In the genomic region with DNA sequence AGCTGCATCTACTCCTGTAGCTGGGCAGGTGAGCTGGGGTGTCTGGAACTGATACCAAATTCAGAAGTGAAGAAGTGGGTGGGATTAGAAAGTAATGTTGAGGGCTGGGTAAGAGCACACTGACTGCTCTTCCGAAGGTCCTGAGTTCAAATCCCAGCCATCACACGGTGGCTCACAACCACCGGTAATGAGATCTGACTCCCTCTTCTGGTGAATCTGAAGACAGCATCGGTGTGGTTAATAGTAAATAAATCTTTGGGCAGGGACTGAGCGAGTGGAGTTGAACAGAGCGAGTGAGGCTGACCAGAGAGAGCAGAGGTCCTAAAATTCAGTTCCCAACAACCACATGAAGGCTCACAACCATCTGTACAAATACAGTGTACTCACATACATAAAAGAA, we compare ENCODE assay signal across 20 mouse cellular contexts. TPM values are rescaled to one million over a fixed set of nuclear protein-coding genes. Genes with fewer than 3 reads are reported as not detected.
DNase-seq lines count a peak whose midpoint lies in the region; ATAC-seq and TF ChIP-seq lines count a peak whose summit lies in the region.
"Had no signal": no experiment of that assay in that cellular context is flagged by ENCODE, and none has a peak within 500 bp of the region (broad histone marks: within the 10 kb centered on the region; RNA-seq: fewer than 3 reads in every experiment).

No protein-coding gene starts in this region.

- 77% methylated on average over 6 of the region's 6 CpGs for WGBS in hindbrain, postnatal 0 days
- WGBS in hindbrain, embryonic 11.5 days, result 76% methylated on average over 6 of the region's 6 CpGs

- TF ChIP-seq POLR2A in MEL (IDR thresholded peaks at IDR 0.05; ENCODE audit: control insufficient read depth in 1 of 2, insufficient read depth in 1 of 2, low read depth in 1 of 2, low read length in 2 of 2, poor library complexity in 1 of 2), result no peak
- no peak for TF ChIP-seq POLR2A in brain, embryonic 14.5 days (IDR thresholded peaks at IDR 0.05; ENCODE audit: borderline replicate concordance, extremely low read depth, insufficient read depth, insufficient read length, poor library complexity, severe bottlenecking)

- no peak for ATAC-seq in hindbrain, postnatal 0 days
- no peak for ATAC-seq in hindbrain, embryonic 11.5 days (ENCODE audit: low FRiP score)
- ATAC-seq: forebrain, embryonic 15.5 days had no signal

- H3K27me3 ChIP-seq in hindbrain, postnatal 0 days (ENCODE audit: insufficient read depth, low read length), result no peaks in the 10 kb centered on the region
- peaks cover 42% of the 10 kb centered on the region for H3K27me3 ChIP-seq in hindbrain, embryonic 11.5 days (ENCODE audit: control insufficient read depth, insufficient read depth, low read length)
- no peaks in the 10 kb centered on the region for H3K27me3 ChIP-seq in MEL (ENCODE audit: control insufficient read depth in 1 of 2, insufficient read depth in 2 of 2, low read length in 2 of 2)
- H3K27me3 ChIP-seq: CH12.LX had no signal

- H3K9ac ChIP-seq in hindbrain, postnatal 0 days (replicated peaks; ENCODE audit: low read length), result no peak overlapping the region
- H3K9ac ChIP-seq in hindbrain, embryonic 11.5 days (ENCODE audit: low read depth, low read length), result no peak overlapping the region
- H3K9ac ChIP-seq in MEL (ENCODE audit: control insufficient read depth, low read depth, low read length, poor library complexity, severe bottlenecking), result no peak overlapping the region
- H3K9ac ChIP-seq: embryonic facial prominence, embryonic 15.5 days; forebrain, embryonic 15.5 days; heart, embryonic 15.5 days; hindbrain, embryonic 14.5 days had no signal

- DNase-seq in hindbrain, postnatal 0 days (ENCODE audit: low spot score), result no peak
- no peak for DNase-seq in hindbrain, embryonic 11.5 days (ENCODE audit: low spot score)
- no peak for DNase-seq in left cerebral cortex, adult 2 months (ENCODE audit: extremely low spot score in 1 of 2, low spot score in 2 of 2)
- DNase-seq in left cerebral cortex, postnatal 4 days, result no peak
- DNase-seq in MEL (ENCODE audit: low read depth, low spot score), result no peak
- DNase-seq in brain, embryonic 14.5 days (ENCODE audit: low read depth), result no peak
- no peak for DNase-seq in Muller cell, postnatal 12 days (ENCODE audit: inconsistent ontology term)
- DNase-seq: adrenal gland, postnatal 10 days; cerebellum, adult 18-20 months; gastrocnemius, postnatal 10 days; heart, adult 2 months; heart, postnatal 14 days had no signal

- no peak overlapping the region for H3K27ac ChIP-seq in hindbrain, postnatal 0 days
- no peak overlapping the region for H3K27ac ChIP-seq in hindbrain, embryonic 11.5 days (ENCODE audit: low read depth, low read length)
- no peak overlapping the region for H3K27ac ChIP-seq in left cerebral cortex, adult 2 months
- H3K27ac ChIP-seq in MEL (ENCODE audit: control insufficient read depth, low read depth, low read length), result no peak overlapping the region
- H3K27ac ChIP-seq: embryonic facial prominence, embryonic 15.5 days; forebrain, embryonic 10.5 days; forebrain, embryonic 15.5 days; heart, adult 2 months; heart, embryonic 15.5 days; hindbrain, embryonic 14.5 days had no signal

- no peak overlapping the region for H3K4me2 ChIP-seq in hindbrain, postnatal 0 days (ENCODE audit: low read depth, low read length)
- H3K4me2 ChIP-seq in hindbrain, embryonic 11.5 days (replicated peaks; ENCODE audit: low read depth, low read length), result no peak overlapping the region
- H3K4me2 ChIP-seq: embryonic facial prominence, embryonic 15.5 days; forebrain, embryonic 15.5 days; heart, embryonic 11.5 days; heart, embryonic 15.5 days; hindbrain, embryonic 14.5 days had no signal

- peak; percentile 37 for TF ChIP-seq CTCF in hindbrain, postnatal 0 days (IDR thresholded peaks at IDR 0.05; ENCODE audit: low read depth)
- TF ChIP-seq CTCF in left cerebral cortex, adult 2 months (IDR thresholded peaks at IDR 0.05), result peak; percentile 30
- peak in 2 of 3 experiments; percentile 3 to 42; a peak in 2 of 6 replicates for TF ChIP-seq CTCF in MEL (IDR thresholded peaks at IDR 0.05 in 2 of 3, conservative IDR thresholded peaks at IDR 0.05 in 1 of 3; ENCODE audit: control insufficient read depth in 1 of 3, insufficient read depth in 1 of 3, low read depth in 2 of 3, low read length in 3 of 3, poor library complexity in 1 of 3, severe bottlenecking in 1 of 3)
- peak; percentile 10; the same call in 1 of the 2 replicates for TF ChIP-seq CTCF in brain, embryonic 14.5 days (IDR thresholded peaks at IDR 0.05; ENCODE audit: borderline replicate concordance, extremely low read depth, insufficient read depth, insufficient read length)

- TF ChIP-seq RAD21 in MEL (IDR thresholded peaks at IDR 0.05; ENCODE audit: low read depth, low read length), result no peak; the same call in none of the 2 replicates

- H3K4me3 ChIP-seq in hindbrain, postnatal 0 days (ENCODE audit: low read length), result no peak overlapping the region
- no peak overlapping the region for H3K4me3 ChIP-seq in hindbrain, embryonic 11.5 days (ENCODE audit: low read depth, low read length)
- no peak overlapping the region for H3K4me3 ChIP-seq in left cerebral cortex, adult 2 months
- no peak overlapping the region for H3K4me3 ChIP-seq in MEL (ENCODE audit: control insufficient read depth in 1 of 2, insufficient read depth in 1 of 2, low read depth in 2 of 2, low read length in 2 of 2)
- H3K4me3 ChIP-seq: embryonic facial prominence, embryonic 15.5 days; erythroblast, embryonic 14.5 days; forebrain, embryonic 10.5 days; forebrain, embryonic 15.5 days; heart, adult 2 months; heart, embryonic 15.5 days had no signal

- no peak for TF ChIP-seq EP300 in MEL (IDR thresholded peaks at IDR 0.05; ENCODE audit: low read depth in 1 of 2, low read length in 2 of 2)

- H3K36me3 ChIP-seq in hindbrain, postnatal 0 days (ENCODE audit: insufficient read depth, low read length), result peaks cover 23% of the 10 kb centered on the region; the same call in 1 of the 2 replicates
- no peaks in the 10 kb centered on the region for H3K36me3 ChIP-seq in hindbrain, embryonic 11.5 days (ENCODE audit: control insufficient read depth, insufficient read depth, low read length)
- peaks cover 0 to 3% of the 10 kb centered on the region in 2 experiments; a peak in 1 of 4 replicates for H3K36me3 ChIP-seq in MEL (ENCODE audit: control insufficient read depth in 1 of 2, insufficient read depth in 2 of 2, low read length in 2 of 2)
- H3K36me3 ChIP-seq: embryonic facial prominence, embryonic 15.5 days; forebrain, embryonic 10.5 days; heart, embryonic 15.5 days had no signal

- intact Hi-C loops in left cerebral cortex, adult 2 months (cut with DNase I), result no loop called here
- intact Hi-C loops in left cerebral cortex, postnatal 4 days (cut with DNase I), result no loop called here

- no peaks in the 10 kb centered on the region for H3K9me3 ChIP-seq in hindbrain, postnatal 0 days (ENCODE audit: low read length)
- no peaks in the 10 kb centered on the region for H3K9me3 ChIP-seq in hindbrain, embryonic 11.5 days (ENCODE audit: control insufficient read depth, low read length)
- H3K9me3 ChIP-seq in MEL (replicated peaks; ENCODE audit: insufficient read depth, low read length), result no peaks in the 10 kb centered on the region
- H3K9me3 ChIP-seq: embryonic facial prominence, embryonic 15.5 days; forebrain, embryonic 10.5 days; forebrain, embryonic 15.5 days; heart, embryonic 15.5 days had no signal

- H3K79me2 ChIP-seq in MEL (ENCODE audit: control insufficient read depth, insufficient read depth, low read length, poor library complexity), result no peaks in the 10 kb centered on the region

- peaks cover 9% of the 10 kb centered on the region for H3K4me1 ChIP-seq in hindbrain, postnatal 0 days (ENCODE audit: insufficient read depth, low read length)
- peaks cover 6% of the 10 kb centered on the region for H3K4me1 ChIP-seq in hindbrain, embryonic 11.5 days (replicated peaks; ENCODE audit: control insufficient read depth, insufficient read depth, low read length)
- no peaks in the 10 kb centered on the region for H3K4me1 ChIP-seq in MEL (ENCODE audit: control insufficient read depth in 1 of 2, insufficient read depth in 2 of 2, low read length in 2 of 2)

RNA-seq across cellular contexts. Expression of a gene that starts 10.5 kb away (rescaled TPM):
- 229 and 238 TPM in 2 replicates for total RNA-seq in hindbrain, postnatal 0 days (2014; rRNA removed)
- 4.1 and 4.9 TPM in 2 replicates for polyA plus RNA-seq in hindbrain, postnatal 0 days (2015; fragmentation: Nextera tagmentation; extraction: Ambion mirVana)
- polyA plus RNA-seq in hindbrain, embryonic 11.5 days (2014; fragmentation: Nextera tagmentation; extraction: Ambion mirVana), result 0.68 and 1.2 TPM in 2 replicates
- 100 to 1,000 TPM; 627 to 694 TPM for total RNA-seq in left cerebral cortex, adult 2 months (2021)
- 100 to 1,000 TPM; 384 to 394 TPM for total RNA-seq in left cerebral cortex, postnatal 4 days (2021)
- total RNA-seq in MEL (2012; rRNA removed), result 0.03 and 0.04 TPM in 2 replicates
- under 1 TPM in 1 of 2 experiments, not detected in 1; 0.46 TPM for polyA plus RNA-seq in MEL (2012; ENCODE audit: insufficient read depth in 1 of 2, insufficient read length in 2 of 2, low read depth in 1 of 2, low replicate concordance in 2 of 2, missing spikeins in 1 of 2)
- 113 and 151 TPM in 2 replicates for polyA plus RNA-seq in brain, embryonic 14.5 days (2012; rRNA removed)
- polyA plus RNA-seq: heart, embryonic 15.5 days had no signal

RNA-seq across cellular contexts. Expression of a gene that starts 15.6 kb away (rescaled TPM):
- total RNA-seq in hindbrain, postnatal 0 days (2014; rRNA removed), result 113 and 129 TPM in 2 replicates
- polyA plus RNA-seq in hindbrain, postnatal 0 days (2015; fragmentation: Nextera tagmentation; extraction: Ambion mirVana), result 105 and 107 TPM in 2 replicates
- 111 and 140 TPM in 2 replicates for polyA plus RNA-seq in hindbrain, embryonic 11.5 days (2014; fragmentation: Nextera tagmentation; extraction: Ambion mirVana)
- total RNA-seq in left cerebral cortex, adult 2 months (2021), result 10 to 100 TPM; 63.7 to 64.4 TPM
- 10 to 100 TPM; 49.9 to 54.4 TPM for total RNA-seq in left cerebral cortex, postnatal 4 days (2021)
- 49.7 and 57.2 TPM in 2 replicates for total RNA-seq in MEL (2012; rRNA removed)
- polyA plus RNA-seq in MEL (2012; ENCODE audit: insufficient read depth in 1 of 2, insufficient read length in 2 of 2, low read depth in 1 of 2, low replicate concordance in 2 of 2, missing spikeins in 1 of 2), result 10 to 100 TPM in 1 of 2 experiments, not detected in 1; 63.1 TPM
- polyA plus RNA-seq in brain, embryonic 14.5 days (2012; rRNA removed), result 96.5 and 115 TPM in 2 replicates

RNA-seq across cellular contexts. Expression of a gene that starts 22.3 kb away (rescaled TPM):
- total RNA-seq in hindbrain, postnatal 0 days (2014; rRNA removed), result 483 and 524 TPM in 2 replicates
- 519 and 563 TPM in 2 replicates for polyA plus RNA-seq in hindbrain, postnatal 0 days (2015; fragmentation: Nextera tagmentation; extraction: Ambion mirVana)
- 2,639 and 2,665 TPM in 2 replicates for polyA plus RNA-seq in hindbrain, embryonic 11.5 days (2014; fragmentation: Nextera tagmentation; extraction: Ambion mirVana)
- 10 to 100 TPM; 74.4 to 75.2 TPM for total RNA-seq in left cerebral cortex, adult 2 months (2021)
- total RNA-seq in left cerebral cortex, postnatal 4 days (2021), result 100 to 1,000 TPM; 211 to 221 TPM
- 362 and 443 TPM in 2 replicates for total RNA-seq in MEL (2012; rRNA removed)
- 1,000 to 10,000 TPM in 1 of 2 experiments, 100 to 1,000 TPM in 1; 843 to 1,325 TPM for polyA plus RNA-seq in MEL (2012; ENCODE audit: insufficient read depth in 1 of 2, insufficient read length in 2 of 2, low read depth in 1 of 2, low replicate concordance in 2 of 2, missing spikeins in 1 of 2)
- 871 and 1,231 TPM in 2 replicates for polyA plus RNA-seq in brain, embryonic 14.5 days (2012; rRNA removed)

RNA-seq across cellular contexts. Expression of a gene that starts 25.6 kb away (rescaled TPM):
- 78.3 and 80.1 TPM in 2 replicates for total RNA-seq in hindbrain, postnatal 0 days (2014; rRNA removed)
- 6.7 and 7.0 TPM in 2 replicates for polyA plus RNA-seq in hindbrain, postnatal 0 days (2015; fragmentation: Nextera tagmentation; extraction: Ambion mirVana)
- polyA plus RNA-seq in hindbrain, embryonic 11.5 days (2014; fragmentation: Nextera tagmentation; extraction: Ambion mirVana), result 3.6 and 4.2 TPM in 2 replicates
- total RNA-seq in left cerebral cortex, adult 2 months (2021), result 10 to 100 TPM; 18.1 to 22.5 TPM
- total RNA-seq in left cerebral cortex, postnatal 4 days (2021), result 10 to 100 TPM; 75.1 to 76.5 TPM
- 2.1 and 2.3 TPM in 2 replicates for total RNA-seq in MEL (2012; rRNA removed)
- 1 to 10 TPM in 1 of 2 experiments, not detected in 1; 5.2 TPM for polyA plus RNA-seq in MEL (2012; ENCODE audit: insufficient read depth in 1 of 2, insufficient read length in 2 of 2, low read depth in 1 of 2, low replicate concordance in 2 of 2, missing spikeins in 1 of 2)
- 35.9 and 51.7 TPM in 2 replicates for polyA plus RNA-seq in brain, embryonic 14.5 days (2012; rRNA removed)
- polyA plus RNA-seq: erythroblast, embryonic 14.5 days had no signal

RNA-seq across cellular contexts. Expression of a gene that starts 35.3 kb away (rescaled TPM):
- 118 and 119 TPM in 2 replicates for total RNA-seq in hindbrain, postnatal 0 days (2014; rRNA removed)
- polyA plus RNA-seq in hindbrain, postnatal 0 days (2015; fragmentation: Nextera tagmentation; extraction: Ambion mirVana), result 128 and 129 TPM in 2 replicates
- 40.3 and 46.6 TPM in 2 replicates for polyA plus RNA-seq in hindbrain, embryonic 11.5 days (2014; fragmentation: Nextera tagmentation; extraction: Ambion mirVana)
- total RNA-seq in left cerebral cortex, adult 2 months (2021), result 100 to 1,000 TPM; 109 to 114 TPM
- total RNA-seq in left cerebral cortex, postnatal 4 days (2021), result 10 to 100 TPM; 86.3 to 90.7 TPM
- total RNA-seq in MEL (2012; rRNA removed), result 41.5 and 42.4 TPM in 2 replicates
- polyA plus RNA-seq in MEL (2012; ENCODE audit: insufficient read depth in 1 of 2, insufficient read length in 2 of 2, low read depth in 1 of 2, low replicate concordance in 2 of 2, missing spikeins in 1 of 2), result 10 to 100 TPM in 1 of 2 experiments, not detected in 1; 60.4 TPM
- 71.3 and 93.8 TPM in 2 replicates for polyA plus RNA-seq in brain, embryonic 14.5 days (2012; rRNA removed)

Comparison
In these comparisons a context has a peak if more than half of its experiments do, and no peak if none do; other contexts are left out.
1. RNA of a gene that starts 10.5 kb away (total RNA-seq): 627 to 694 TPM in left cerebral cortex, adult 2 months, 384 to 394 TPM in left cerebral cortex, postnatal 4 days and 229 to 238 TPM in hindbrain, postnatal 0 days; 0.03 to 0.04 TPM in MEL; every median in the first group is over 100 times any median in the second.
2. Peak in every context shown above with its lines, with median percentiles within 50 percentile points of each other: CTCF ChIP-seq.